Mouse (Mus musculus) hindbrain, embryonic 11.5 days (tissue): ENCODE measurements around the gene Rap1b. TPM values are rescaled to one million over a fixed set of nuclear protein-coding genes. Genes with fewer than 3 reads are reported as not detected.

Experiments
- ATAC-seq: fragments of 200-750 bp; cut with Nextera tagmentation; 2 replicates; pipeline ENCODE4 v1.8.0; 2017; ENCODE audit warnings: mild to moderate bottlenecking, moderate TSS enrichment, moderate library complexity; ENCODE audit not compliant: low FRiP score
- DNase-seq: peaks from one replicate; pipeline ENCODE4 v3.0.0-alpha.2; 2015; ENCODE audit warnings: low spot score
- H3K27ac ChIP-seq: fragments of 300-500 bp; sonication (generic); 2 replicates; pipeline ENCODE4 v1.5.1; 2014; ENCODE audit warnings: mild to moderate bottlenecking, low read depth, low read length
- H3K27me3 ChIP-seq: fragments of 300-500 bp; sonication (generic); 2 replicates; pipeline ENCODE4 v1.6.1; 2014; ENCODE audit warnings: mild to moderate bottlenecking, low read length, moderate library complexity, mixed read lengths; ENCODE audit not compliant: control insufficient read depth, insufficient read depth
- H3K36me3 ChIP-seq: fragments of 300-500 bp; sonication (generic); 2 replicates; pipeline ENCODE4 v1.6.1; 2014; ENCODE audit warnings: mild to moderate bottlenecking, low read length, moderate library complexity, mixed read lengths; ENCODE audit not compliant: control insufficient read depth, insufficient read depth
- H3K4me1 ChIP-seq: fragments of 300-500 bp; sonication (generic); replicated peaks from 2 replicates; pipeline ENCODE4 v1.6.1; 2014; ENCODE audit warnings: low read length, mixed read lengths; ENCODE audit not compliant: control insufficient read depth, insufficient read depth
- H3K4me2 ChIP-seq: fragments of 300-500 bp; sonication (generic); replicated peaks from 2 replicates; pipeline ENCODE4 v1.6.1; 2014; ENCODE audit warnings: mild to moderate bottlenecking, low read depth, low read length
- H3K4me3 ChIP-seq: fragments of 300-500 bp; sonication (generic); 2 replicates; pipeline ENCODE4 v1.5.1; 2014; ENCODE audit warnings: low read depth, low read length
- H3K9ac ChIP-seq: fragments of 300-500 bp; sonication (generic); 2 replicates; pipeline ENCODE4 v1.6.1; 2014; ENCODE audit warnings: low read depth, low read length
- H3K9me3 ChIP-seq: fragments of 300-500 bp; sonication (generic); 2 replicates; pipeline ENCODE4 v1.6.1; 2016; ENCODE audit warnings: low read length; ENCODE audit not compliant: control insufficient read depth
- WGBS: fragments of 180-500 bp; shearing (Covaris S2); extraction: QIAGEN DNeasy Blood & Tissue Kit; methylation state at CpG from one replicate; pipeline ENCODE4 v1.1.7; 2014; 5-methylcytosine and 5-hydroxymethylcytosine counted together
- polyA plus RNA-seq: library from polyadenylated mRNA; unstranded; fragments of >200 nt; fragmentation: Nextera tagmentation; extraction: Ambion mirVana; gene quantifications from 2 replicates; pipeline ENCODE4 v1.2.1, GENCODE M21; 2014

Gene Rap1b
- polyA plus RNA-seq, 1 experiment from 2014 or later, result 176 TPM

- Histone ChIP-seq H3K36me3 (no peaks in the 10 kb centered on the region), H3K4me3 (no peak overlapping the region), H3K27me3 (no peaks in the 10 kb centered on the region), H3K9me3 (no peaks in the 10 kb centered on the region), H3K27ac (no peak overlapping the region), H3K4me1 (no peaks in the 10 kb centered on the region), H3K9ac (no peak overlapping the region), H3K4me2 (no peak overlapping the region)
- WGBS, result 68% methylated on average over 6 of the region's 6 CpGs
- no peak for ATAC-seq
- no peak for DNase-seq
These were observed 18.9 kb upstream of the Rap1b start for GRCm38 (mm10) chr10:117864695-117865094.

DNA sequence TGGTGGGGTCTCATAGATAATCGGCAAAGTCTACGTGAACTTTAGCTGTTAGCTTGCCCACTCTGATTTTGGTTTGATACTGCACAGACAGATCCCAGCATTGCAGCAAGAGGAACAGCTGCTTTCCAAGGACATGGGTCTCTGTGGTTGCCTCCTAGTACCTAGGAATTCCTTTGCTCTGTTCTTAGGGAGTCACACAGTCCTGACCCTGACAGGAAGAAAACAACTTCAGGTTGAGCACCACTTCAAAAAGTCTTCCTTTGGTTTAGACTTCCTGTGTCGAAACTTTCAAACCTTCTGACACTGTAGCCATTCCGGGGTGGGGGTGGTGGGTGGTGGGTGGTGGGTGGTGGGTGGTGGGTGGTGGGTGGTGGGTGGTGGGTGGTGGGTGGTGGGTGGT lies 18.4 kb upstream of the Rap1b start:
- no peaks in the 10 kb centered on the region for H3K27me3 ChIP-seq
- no peaks in the 10 kb centered on the region for H3K9me3 ChIP-seq
- no peak overlapping the region for H3K4me2 ChIP-seq
- no peaks in the 10 kb centered on the region for H3K36me3 ChIP-seq
- no peak overlapping the region for H3K9ac ChIP-seq
- DNase-seq (no peak), ATAC-seq (no peak)
- WGBS, result 86% methylated on average over 4 of the region's 4 CpGs
- no peak overlapping the region for H3K4me3 ChIP-seq
- no peak overlapping the region for H3K27ac ChIP-seq
- H3K4me1 ChIP-seq, result no peaks in the 10 kb centered on the region

DNA sequence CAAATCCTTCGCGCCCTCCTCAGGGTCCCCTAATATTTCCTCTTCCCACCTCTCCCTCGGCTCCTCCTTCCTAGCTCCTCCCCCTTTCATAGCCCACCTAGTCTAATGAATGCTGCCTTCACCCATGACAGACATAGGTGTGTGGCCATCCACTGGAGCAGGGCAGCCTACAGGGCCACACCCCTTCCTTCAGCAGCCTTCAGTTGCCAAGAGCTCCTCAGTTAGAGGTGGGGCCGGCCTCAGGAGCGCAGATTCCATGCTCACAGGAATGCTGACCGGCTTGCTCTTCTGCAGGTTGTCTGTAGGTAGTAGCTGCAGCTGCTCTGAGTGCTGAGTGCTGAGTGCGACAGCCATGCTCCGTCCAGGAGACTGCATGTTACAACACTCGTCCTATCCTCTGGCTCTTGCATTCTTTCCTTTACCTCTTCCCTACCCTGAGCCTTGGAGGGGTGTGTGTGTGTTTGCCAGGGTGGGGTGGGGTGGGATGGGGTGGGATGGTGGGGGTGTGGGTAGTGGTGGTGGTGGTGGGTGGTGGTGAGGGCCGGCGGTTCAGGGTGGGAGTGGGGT lies 16.3 kb upstream of the Rap1b start:
- ATAC-seq, result peak; percentile 40; the same call in 1 of the 2 replicates
- no peak overlapping the region for H3K4me2 ChIP-seq
- no peak overlapping the region for H3K27ac ChIP-seq
- no peak overlapping the region for H3K4me3 ChIP-seq
- H3K4me1 ChIP-seq, result no peaks in the 10 kb centered on the region
- H3K36me3 ChIP-seq, result no peaks in the 10 kb centered on the region
- WGBS, result 73% methylated on average over 11 of the region's 11 CpGs
- H3K27me3 ChIP-seq, result no peaks in the 10 kb centered on the region
- no peaks in the 10 kb centered on the region for H3K9me3 ChIP-seq
- no peak for DNase-seq
- no peak overlapping the region for H3K9ac ChIP-seq

- H3K27ac ChIP-seq, result no peak overlapping the region
- 77% methylated on average over 16 of the region's 16 CpGs for WGBS
- H3K9me3 ChIP-seq, result no peaks in the 10 kb centered on the region
- H3K4me2 ChIP-seq, result no peak overlapping the region
- no peaks in the 10 kb centered on the region for H3K4me1 ChIP-seq
- no peaks in the 10 kb centered on the region for H3K27me3 ChIP-seq
- ATAC-seq (no peak), DNase-seq (no peak)
- H3K9ac ChIP-seq, result no peak overlapping the region
- no peak overlapping the region for H3K4me3 ChIP-seq
- H3K36me3 ChIP-seq, result no peaks in the 10 kb centered on the region
These were observed 15.1 kb upstream of the Rap1b start for GRCm38 (mm10) chr10:117860958-117861357.

DNA sequence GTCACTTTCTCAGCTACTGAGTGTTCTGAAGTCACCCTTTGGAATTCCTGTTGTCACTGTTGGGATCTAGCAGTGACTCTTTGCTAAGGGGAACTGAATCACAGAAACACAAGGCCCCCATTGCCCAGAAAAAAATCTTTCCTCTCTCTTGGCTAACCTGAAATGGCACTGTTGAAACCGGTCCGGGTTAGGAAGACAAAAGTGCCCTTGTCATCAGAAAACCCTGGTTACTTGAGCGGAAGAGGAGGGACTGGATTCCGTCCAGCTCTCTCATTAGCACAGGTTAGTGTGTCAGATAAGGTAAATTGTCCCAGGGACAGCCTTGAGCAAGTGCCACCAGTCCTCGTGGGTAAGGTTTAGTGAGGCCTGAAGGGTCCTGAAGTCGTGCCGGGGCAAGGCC lies 14.5 kb upstream of the Rap1b start:
- DNase-seq, result no peak
- H3K36me3 ChIP-seq, result no peaks in the 10 kb centered on the region
- 88% methylated on average over 7 of the region's 7 CpGs for WGBS
- no peaks in the 10 kb centered on the region for H3K9me3 ChIP-seq
- no peaks in the 10 kb centered on the region for H3K27me3 ChIP-seq
- no peak overlapping the region for H3K9ac ChIP-seq
- no peaks in the 10 kb centered on the region for H3K4me1 ChIP-seq
- no peak for ATAC-seq
- no peak overlapping the region for H3K27ac ChIP-seq
- H3K4me3 ChIP-seq, result no peak overlapping the region
- no peak overlapping the region for H3K4me2 ChIP-seq

DNA sequence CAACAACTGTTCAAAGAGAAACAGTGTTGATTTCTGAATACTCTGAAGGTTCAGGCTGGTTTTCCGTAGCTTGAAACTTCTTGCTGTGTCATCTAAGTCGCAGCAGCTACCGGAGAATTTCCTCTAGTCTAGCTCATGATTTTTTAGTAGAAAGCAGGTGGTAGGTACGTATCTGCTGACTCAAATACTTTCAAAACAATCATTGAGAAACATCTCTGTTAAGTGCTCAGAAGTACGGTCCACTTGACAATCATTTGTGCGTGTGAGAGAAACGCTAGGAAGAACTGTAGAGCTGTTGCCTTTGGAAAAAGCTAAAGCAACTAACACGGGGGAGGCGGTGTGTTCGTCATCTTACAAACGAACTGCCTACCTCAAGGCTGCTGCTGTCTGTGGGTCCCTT lies 14.0 kb upstream of the Rap1b start:
- H3K27ac ChIP-seq, result no peak overlapping the region
- no peaks in the 10 kb centered on the region for H3K27me3 ChIP-seq
- DNase-seq, result no peak
- WGBS, result 91% methylated on average over 11 of the region's 11 CpGs
- no peaks in the 10 kb centered on the region for H3K4me1 ChIP-seq
- no peak for ATAC-seq
- H3K4me2 ChIP-seq, result no peak overlapping the region
- H3K9ac ChIP-seq, result no peak overlapping the region
- no peak overlapping the region for H3K4me3 ChIP-seq
- no peaks in the 10 kb centered on the region for H3K36me3 ChIP-seq
- no peaks in the 10 kb centered on the region for H3K9me3 ChIP-seq

GRCm38 (mm10) chr10:117858241-117858640 lies 12.4 kb upstream of the Rap1b start:
- DNase-seq (peak; percentile 15), ATAC-seq (no peak)
- H3K4me1 ChIP-seq, result no peaks in the 10 kb centered on the region
- no peak overlapping the region for H3K27ac ChIP-seq
- no peaks in the 10 kb centered on the region for H3K27me3 ChIP-seq
- no peaks in the 10 kb centered on the region for H3K36me3 ChIP-seq
- no peak overlapping the region for H3K4me3 ChIP-seq
- H3K9ac ChIP-seq, result no peak overlapping the region
- H3K9me3 ChIP-seq, result no peaks in the 10 kb centered on the region
- no peak overlapping the region for H3K4me2 ChIP-seq
- WGBS, result 55% methylated on average over 5 of the region's 5 CpGs

GRCm38 (mm10) chr10:117856001-117856720 lies 10.3 kb upstream of the Rap1b start:
- Histone ChIP-seq H3K9ac (no peak overlapping the region), H3K4me2 (no peak overlapping the region), H3K27me3 (no peaks in the 10 kb centered on the region), H3K36me3 (no peaks in the 10 kb centered on the region), H3K9me3 (no peaks in the 10 kb centered on the region), H3K27ac (no peak overlapping the region), H3K4me3 (no peak overlapping the region), H3K4me1 (no peaks in the 10 kb centered on the region)
- no peak for DNase-seq
- no peak for ATAC-seq
- 85% methylated on average over 8 of the region's 8 CpGs for WGBS

GRCm38 (mm10) chr10:117852648-117853192 lies 6.9 kb upstream of the Rap1b start:
- DNase-seq, result peak; percentile 23
- no peak overlapping the region for H3K4me3 ChIP-seq
- H3K9me3 ChIP-seq, result no peaks in the 10 kb centered on the region
- no peak overlapping the region for H3K27ac ChIP-seq
- ATAC-seq, result no peak
- no peak overlapping the region for H3K9ac ChIP-seq
- WGBS, result 88% methylated on average over 10 of the region's 10 CpGs
- no peaks in the 10 kb centered on the region for H3K4me1 ChIP-seq
- H3K27me3 ChIP-seq, result no peaks in the 10 kb centered on the region
- H3K4me2 ChIP-seq, result no peak overlapping the region
- H3K36me3 ChIP-seq, result no peaks in the 10 kb centered on the region
